Mouse (Mus musculus): Measurements from ENCODE around the gene Rptor. TPM values are rescaled to one million over a fixed set of nuclear protein-coding genes. Genes with fewer than 3 reads are reported as not detected.

The Rptor gene
- polyA plus RNA-seq, 1 experiment from 2014 or later: 11.3 TPM

DNA sequence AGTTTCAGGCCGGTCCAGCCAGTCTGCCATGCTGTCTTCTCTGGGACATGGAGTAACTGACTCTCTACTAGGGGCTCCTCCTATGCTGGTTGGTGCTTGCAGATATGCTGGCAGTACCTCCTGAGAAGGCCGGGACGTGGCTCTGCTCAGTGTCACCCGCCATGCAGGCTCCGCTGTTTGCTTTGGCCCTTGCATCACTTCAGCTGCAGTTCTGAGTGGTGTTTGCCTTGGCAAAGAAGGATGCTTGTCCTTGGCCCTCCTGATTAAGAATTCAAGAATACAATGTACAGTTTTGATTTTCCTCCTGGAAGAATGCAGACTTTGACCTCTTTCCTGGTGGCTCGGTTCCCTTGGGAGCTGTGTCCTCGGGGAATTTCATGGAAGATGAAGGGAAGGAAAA is 342.6 kb downstream of the Rptor start:
- WGBS: 87% methylated on average over 7 of the region's 7 CpGs
- Histone ChIP-seq H3K27ac (ENCODE audit: low read length) (no peak overlapping the region), H3K4me1 (replicated peaks; ENCODE audit: control insufficient read depth, insufficient read depth, low read length) (peaks cover 36% of the 10 kb centered on the region), H3K36me3 (ENCODE audit: control insufficient read depth, insufficient read depth) (no peaks in the 10 kb centered on the region), H3K9me3 (ENCODE audit: control insufficient read depth, low read length) (no peaks in the 10 kb centered on the region), H3K9ac (replicated peaks; ENCODE audit: low read depth, low read length) (no peak overlapping the region), H3K4me2 (ENCODE audit: low read length) (peak overlapping the region; percentile 97), H3K27me3 (replicated peaks; ENCODE audit: control insufficient read depth, insufficient read depth, low read length) (no peaks in the 10 kb centered on the region), H3K4me3 (replicated peaks; ENCODE audit: low read length) (no peak overlapping the region)
- ATAC-seq: no peak

DNA sequence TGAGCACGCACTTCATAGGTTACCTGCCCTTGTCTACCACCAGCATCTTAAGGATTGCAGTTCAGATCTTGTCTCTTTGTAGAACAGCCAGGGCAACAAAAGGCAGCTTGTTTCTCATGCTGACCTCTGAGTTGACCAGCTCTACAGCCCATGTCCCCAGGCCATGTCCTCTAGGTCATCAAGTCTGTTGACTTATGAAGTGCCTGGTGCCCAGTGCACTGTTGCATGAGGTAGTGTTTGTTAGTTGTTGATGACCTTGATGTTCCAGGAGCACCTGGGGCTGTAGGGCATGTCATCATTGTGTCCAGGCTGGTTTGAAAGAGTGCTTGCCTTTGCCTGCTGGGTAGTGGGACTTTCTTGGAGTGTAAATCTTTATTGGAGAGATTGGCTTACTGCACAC is 344.7 kb downstream of the Rptor start:
- Histone ChIP-seq H3K27ac (ENCODE audit: low read length) (no peak overlapping the region), H3K4me2 (ENCODE audit: low read length) (no peak overlapping the region), H3K9ac (replicated peaks; ENCODE audit: low read depth, low read length) (no peak overlapping the region), H3K27me3 (replicated peaks; ENCODE audit: control insufficient read depth, insufficient read depth, low read length) (no peaks in the 10 kb centered on the region), H3K4me3 (replicated peaks; ENCODE audit: low read length) (no peak overlapping the region), H3K4me1 (replicated peaks; ENCODE audit: control insufficient read depth, insufficient read depth, low read length) (peaks cover 20% of the 10 kb centered on the region), H3K36me3 (ENCODE audit: control insufficient read depth, insufficient read depth) (no peaks in the 10 kb centered on the region), H3K9me3 (ENCODE audit: control insufficient read depth, low read length) (no peaks in the 10 kb centered on the region)
- 100% methylated on average over 1 of the region's 1 CpGs for WGBS
- ATAC-seq: no peak

DNA sequence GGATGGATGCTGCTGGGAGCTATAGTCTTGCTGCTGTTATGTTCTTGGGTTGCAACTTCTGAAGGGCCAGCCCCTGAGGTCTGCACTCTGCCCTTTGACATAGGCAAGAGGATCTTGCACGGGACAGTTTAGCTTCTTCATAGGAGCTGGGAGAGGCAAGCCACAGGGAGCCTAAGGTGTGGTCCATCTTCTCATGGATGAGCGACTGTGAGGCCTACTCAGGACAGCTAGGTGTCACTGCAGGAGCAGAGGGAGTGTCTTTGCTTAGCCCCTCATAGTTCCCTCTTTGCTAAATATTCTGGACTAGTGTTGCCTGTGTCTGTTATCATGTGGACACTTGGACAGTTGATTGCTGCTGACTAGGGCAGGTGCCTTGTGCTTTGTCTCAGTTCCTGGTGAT is 345.2 kb downstream of the Rptor start:
- 73% methylated on average over 2 of the region's 2 CpGs for WGBS
- no peak for ATAC-seq

DNA sequence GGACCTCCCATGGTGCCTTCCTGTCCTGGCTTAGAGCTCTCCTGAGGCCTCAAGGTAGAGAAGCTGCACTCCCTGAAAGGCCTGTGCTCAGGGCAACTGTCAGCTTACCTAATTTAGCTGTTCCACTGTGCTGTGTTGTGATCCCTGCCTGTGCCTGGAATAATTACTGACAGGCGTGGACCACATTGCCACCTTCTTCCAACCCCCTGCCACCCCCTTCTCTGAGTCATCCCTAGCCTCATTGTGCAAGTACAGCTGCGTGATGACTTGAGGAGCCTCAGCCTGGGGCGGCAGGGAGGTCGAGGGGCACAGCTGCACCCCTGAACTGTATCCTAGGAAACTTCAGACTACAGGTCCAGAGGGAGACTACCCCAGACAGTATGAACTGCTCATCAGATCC is 345.6 kb downstream of the Rptor start:
- Histone ChIP-seq H3K4me1 (replicated peaks; ENCODE audit: control insufficient read depth, insufficient read depth, low read length) (peaks cover 24% of the 10 kb centered on the region), H3K9ac (replicated peaks; ENCODE audit: low read depth, low read length) (no peak overlapping the region), H3K4me3 (replicated peaks; ENCODE audit: low read length) (no peak overlapping the region), H3K36me3 (ENCODE audit: control insufficient read depth, insufficient read depth) (no peaks in the 10 kb centered on the region), H3K4me2 (ENCODE audit: low read length) (no peak overlapping the region), H3K27ac (ENCODE audit: low read length) (no peak overlapping the region), H3K9me3 (ENCODE audit: control insufficient read depth, low read length) (no peaks in the 10 kb centered on the region), H3K27me3 (replicated peaks; ENCODE audit: control insufficient read depth, insufficient read depth, low read length) (no peaks in the 10 kb centered on the region)
- ATAC-seq: no peak
- 68% methylated on average over 4 of the region's 4 CpGs for WGBS

More for the DNA sequence above, 345.2 kb downstream of the Rptor start:
- Histone ChIP-seq H3K27me3 (replicated peaks; ENCODE audit: control insufficient read depth, insufficient read depth, low read length) (no peaks in the 10 kb centered on the region), H3K9me3 (ENCODE audit: control insufficient read depth, low read length) (no peaks in the 10 kb centered on the region), H3K27ac (ENCODE audit: low read length) (no peak overlapping the region), H3K4me1 (replicated peaks; ENCODE audit: control insufficient read depth, insufficient read depth, low read length) (peaks cover 25% of the 10 kb centered on the region), H3K36me3 (ENCODE audit: control insufficient read depth, insufficient read depth) (no peaks in the 10 kb centered on the region), H3K4me2 (ENCODE audit: low read length) (no peak overlapping the region), H3K9ac (replicated peaks; ENCODE audit: low read depth, low read length) (no peak overlapping the region), H3K4me3 (replicated peaks; ENCODE audit: low read length) (no peak overlapping the region)

DNA sequence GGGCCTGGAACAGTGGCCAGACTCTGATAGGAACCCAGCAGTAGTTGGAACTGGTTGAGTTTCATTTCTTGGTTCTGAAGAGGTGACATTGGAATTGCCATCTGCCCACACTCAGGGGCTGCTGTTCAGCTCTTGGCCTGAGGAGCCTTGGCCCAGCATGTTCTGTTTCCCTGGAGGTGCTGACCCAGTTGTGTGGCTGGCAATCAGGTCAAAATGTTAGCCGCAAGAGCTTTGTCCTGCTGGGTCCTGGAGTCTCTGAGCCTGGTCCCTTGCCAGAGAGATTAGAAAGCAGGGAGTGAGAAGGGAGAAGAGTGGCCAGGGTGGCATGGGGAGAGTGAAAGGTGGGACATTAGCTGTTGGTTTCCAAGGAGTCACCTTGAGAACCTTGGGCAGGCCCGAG is 346.1 kb downstream of the Rptor start:
- Histone ChIP-seq H3K27me3 (replicated peaks; ENCODE audit: control insufficient read depth, insufficient read depth, low read length) (no peaks in the 10 kb centered on the region), H3K9ac (replicated peaks; ENCODE audit: low read depth, low read length) (no peak overlapping the region), H3K9me3 (ENCODE audit: control insufficient read depth, low read length) (no peaks in the 10 kb centered on the region), H3K4me3 (replicated peaks; ENCODE audit: low read length) (no peak overlapping the region), H3K4me1 (replicated peaks; ENCODE audit: control insufficient read depth, insufficient read depth, low read length) (peaks cover 20% of the 10 kb centered on the region), H3K36me3 (ENCODE audit: control insufficient read depth, insufficient read depth) (no peaks in the 10 kb centered on the region), H3K4me2 (ENCODE audit: low read length) (no peak overlapping the region), H3K27ac (ENCODE audit: low read length) (no peak overlapping the region)
- ATAC-seq: no peak
- WGBS: 83% methylated on average over 2 of the region's 2 CpGs

Other genes with a start within 250 kb of the Rptor start
- gene Sgsh, start 247.4 kb upstream of the Rptor start, polyA plus RNA-seq (2015; fragmentation: Nextera tagmentation; extraction: Ambion mirVana): 3.7 and 4.0 TPM in 2 replicates
- gene Slc26a11, start 247.3 kb upstream of the Rptor start, polyA plus RNA-seq (2015; fragmentation: Nextera tagmentation; extraction: Ambion mirVana): 3.3 and 3.7 TPM in 2 replicates
- gene Rnf213, start 209.8 kb upstream of the Rptor start, polyA plus RNA-seq (2015; fragmentation: Nextera tagmentation; extraction: Ambion mirVana): 1.3 TPM in 2 replicates
- 16.2 and 21.0 TPM in 2 replicates for gene Endov, start 111.6 kb upstream of the Rptor start, polyA plus RNA-seq (2015; fragmentation: Nextera tagmentation; extraction: Ambion mirVana)
- gene Nptx1, start 55.2 kb upstream of the Rptor start, polyA plus RNA-seq (2015; fragmentation: Nextera tagmentation; extraction: Ambion mirVana): 8.6 and 9.8 TPM in 2 replicates